Comparison of ENCODE assay signal across 8 mouse cellular contexts in the genomic region with DNA sequence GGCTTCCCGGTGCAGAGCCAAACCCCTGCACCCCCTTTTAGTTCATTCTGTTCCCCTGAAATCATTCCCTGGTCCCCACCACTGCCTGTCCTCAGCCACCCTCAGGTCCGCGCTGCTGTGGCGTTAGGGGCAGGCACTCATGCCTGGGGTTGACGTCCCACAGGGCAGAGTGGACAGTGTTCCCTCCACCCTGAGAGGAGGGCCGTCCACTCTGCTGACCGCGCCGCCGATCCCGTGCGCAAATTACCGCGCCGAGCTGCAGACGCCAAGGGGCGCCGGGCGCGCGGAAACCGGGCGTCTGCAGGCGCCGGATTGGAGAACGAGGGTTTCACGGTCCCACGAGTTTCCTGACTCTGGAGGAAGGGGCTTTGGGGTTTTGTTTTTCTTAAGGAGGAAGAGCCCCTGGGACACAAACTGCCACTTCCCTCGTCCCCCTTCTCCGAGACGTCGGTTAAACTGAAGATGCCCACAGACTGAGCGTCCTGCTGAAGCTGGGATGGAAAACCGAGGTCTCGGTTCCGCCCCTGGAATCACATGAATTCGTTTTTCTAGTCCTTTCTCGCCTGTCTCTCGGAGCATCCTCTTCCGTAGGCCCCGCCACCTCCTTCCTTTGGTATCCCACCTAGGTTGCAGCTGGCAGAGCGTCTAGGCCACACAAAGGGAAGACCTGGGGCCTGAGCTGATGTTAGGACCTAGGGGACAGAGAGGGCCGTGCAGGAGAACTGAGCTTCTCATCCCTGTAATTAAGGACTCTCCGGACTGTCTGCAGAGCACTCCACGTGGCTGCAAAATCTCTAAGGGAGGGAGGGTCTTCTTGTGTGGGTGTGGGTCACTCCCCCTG. TPM values are rescaled to one million over a fixed set of nuclear protein-coding genes. Genes with fewer than 3 reads are reported as not detected.
DNase-seq lines count a peak whose midpoint lies in the region; ATAC-seq and TF ChIP-seq lines count a peak whose summit lies in the region.

No protein-coding gene starts in this region.

- peaks cover 82% of the 10 kb centered on the region for H3K27me3 ChIP-seq in kidney, embryonic 15.5 days
- H3K27me3 ChIP-seq in forebrain, embryonic 11.5 days (ENCODE audit: control insufficient read depth, insufficient read depth, low read length), result peaks cover 18% of the 10 kb centered on the region
- peaks cover 34% of the 10 kb centered on the region for H3K27me3 ChIP-seq in limb, embryonic 10.5 days (ENCODE audit: low read depth, poor library complexity, severe bottlenecking)
- H3K27me3 ChIP-seq in kidney, adult 2 months (replicated peaks; ENCODE audit: control insufficient read depth, insufficient read depth, low read length), result peaks cover 13% of the 10 kb centered on the region

- peak overlapping the region; percentile 28 for H3K27ac ChIP-seq in kidney, embryonic 15.5 days
- H3K27ac ChIP-seq in forebrain, embryonic 11.5 days (ENCODE audit: low read depth, low read length), result peak overlapping the region; percentile 41
- H3K27ac ChIP-seq in limb, embryonic 10.5 days, result peak overlapping the region; percentile 88
- no peak overlapping the region for H3K27ac ChIP-seq in kidney, adult 2 months (ENCODE audit: insufficient read depth, low read depth, low read length)

- DNase-seq in kidney, adult 8-10 months, result no peak
- DNase-seq in MN1 (ENCODE audit: low spot score), result peak; percentile 51
- peak; percentile 70 for DNase-seq in forebrain, embryonic 11.5 days (ENCODE audit: low spot score)
- DNase-seq in limb, embryonic 10.5 days (ENCODE audit: low spot score), result peak; percentile 74
- DNase-seq in retina, embryonic 14.5 days (ENCODE audit: low spot score), result peak; percentile 49
- no peak for DNase-seq in right cerebral cortex, postnatal 14 days
- DNase-seq in kidney, adult 2 months, result no peak

- peak overlapping the region; percentile 83 for H3K4me2 ChIP-seq in kidney, embryonic 15.5 days
- peak overlapping the region; percentile 79 for H3K4me2 ChIP-seq in forebrain, embryonic 11.5 days (ENCODE audit: low read depth, low read length, severe bottlenecking)

- H3K4me1 ChIP-seq in kidney, embryonic 15.5 days, result peaks cover 58% of the 10 kb centered on the region
- H3K4me1 ChIP-seq in forebrain, embryonic 11.5 days (replicated peaks; ENCODE audit: control insufficient read depth, insufficient read depth, low read length), result peaks cover 30% of the 10 kb centered on the region; the same call in 1 of the 2 replicates
- H3K4me1 ChIP-seq in limb, embryonic 10.5 days, result peaks cover 69% of the 10 kb centered on the region
- no peaks in the 10 kb centered on the region for H3K4me1 ChIP-seq in kidney, adult 2 months (ENCODE audit: control insufficient read depth, insufficient read depth, low read length)

- H3K9me3 ChIP-seq in kidney, embryonic 15.5 days (replicated peaks), result no peaks in the 10 kb centered on the region
- no peaks in the 10 kb centered on the region for H3K9me3 ChIP-seq in forebrain, embryonic 11.5 days (ENCODE audit: control insufficient read depth, low read length)
- no peaks in the 10 kb centered on the region for H3K9me3 ChIP-seq in limb, embryonic 10.5 days (replicated peaks)

- TF ChIP-seq POLR2A in kidney, adult 2 months (IDR thresholded peaks at IDR 0.05; ENCODE audit: low read depth, low read length), result no peak

- H3K4me3 ChIP-seq in kidney, embryonic 15.5 days (replicated peaks), result peak overlapping the region; percentile 46
- H3K4me3 ChIP-seq in forebrain, embryonic 11.5 days (ENCODE audit: low read depth, low read length), result peak overlapping the region; percentile 34
- H3K4me3 ChIP-seq in limb, embryonic 10.5 days, result peak overlapping the region; percentile 53
- no peak overlapping the region for H3K4me3 ChIP-seq in kidney, adult 2 months (ENCODE audit: insufficient read depth, low read depth, low read length)

- WGBS in kidney, embryonic 15.5 days, result under 1% methylated on average over 45 of the region's 45 CpGs
- under 1% methylated on average over 45 of the region's 45 CpGs for WGBS in forebrain, embryonic 11.5 days
- WGBS in limb, embryonic 10.5 days, result under 1% methylated on average over 45 of the region's 45 CpGs
- 3% methylated on average over 45 of the region's 45 CpGs for WGBS in kidney, adult 2 months

- H3K9ac ChIP-seq in kidney, embryonic 15.5 days, result peak overlapping the region; percentile 11; the same call in 1 of the 2 replicates
- peak overlapping the region; percentile 61 for H3K9ac ChIP-seq in forebrain, embryonic 11.5 days (ENCODE audit: low read length)

- peak; percentile 15; the same call in 1 of the 2 replicates for ATAC-seq in kidney, embryonic 15.5 days (replicated peaks; ENCODE audit: low FRiP score)
- ATAC-seq in forebrain, embryonic 11.5 days (replicated peaks; ENCODE audit: low FRiP score), result peak; percentile 31

- H3K36me3 ChIP-seq in kidney, embryonic 15.5 days, result no peaks in the 10 kb centered on the region
- no peaks in the 10 kb centered on the region for H3K36me3 ChIP-seq in forebrain, embryonic 11.5 days (ENCODE audit: control insufficient read depth, insufficient read depth, low read length)
- no peaks in the 10 kb centered on the region for H3K36me3 ChIP-seq in limb, embryonic 10.5 days
- no peaks in the 10 kb centered on the region for H3K36me3 ChIP-seq in kidney, adult 2 months (ENCODE audit: control insufficient read depth, insufficient read depth, low read length)

- TF ChIP-seq CTCF in kidney, adult 2 months (conservative IDR thresholded peaks at IDR 0.05; ENCODE audit: insufficient read depth, insufficient read length, low read depth, low read length), result no peak

RNA-seq across cellular contexts. Expression of gene Lef1, which starts 3.6 kb away (rescaled TPM):
- 25.6 and 26.2 TPM in 2 replicates for polyA plus RNA-seq in kidney, embryonic 15.5 days (2015; fragmentation: Nextera tagmentation; extraction: Ambion mirVana)
- polyA plus RNA-seq in forebrain, embryonic 11.5 days (2014; fragmentation: Nextera tagmentation; extraction: Ambion mirVana), result 60.8 and 70.0 TPM in 2 replicates
- polyA plus RNA-seq in limb, embryonic 10.5 days (2016; fragmentation: Nextera tagmentation; extraction: Ambion mirVana), result 60.1 and 76.1 TPM in 2 replicates
- polyA plus RNA-seq in kidney, adult 2 months (2012; rRNA removed), result 2.3 and 8.4 TPM in 2 replicates

Comparison
In these comparisons a context has a peak if more than half of its experiments do, and no peak if none do; other contexts are left out.
1. DNase-seq: peak in MN1 (single experiment), forebrain, embryonic 11.5 days (single experiment), limb, embryonic 10.5 days (single experiment) and retina, embryonic 14.5 days (single experiment); none in kidney, adult 8-10 months (0 of 2), right cerebral cortex, postnatal 14 days (single experiment) and kidney, adult 2 months (single experiment).